Mouse (Mus musculus) CD4-positive, CD25-positive, alpha-beta regulatory T cell, adult 2 months (primary cell): ENCODE data around the gene Flywch2.

Experiments used
- DNase-seq: peaks from one replicate; pipeline ENCODE4 v3.0.0-alpha.2; 2012; ENCODE audit warnings: low read depth, low spot score

Gene Flywch2

GRCm38 (mm10) chr17:23785561-23786471, at the start of gene Flywch2:
Gene Flywch2, minus strand, starts transcription at chr17:23786081.
- DNase-seq, result peak; percentile 86

GRCm38 (mm10) chr17:23831201-23831600, 45.3 kb upstream of the Flywch2 start:
- no peak for DNase-seq

GRCm38 (mm10) chr17:23829064-23829619, 43.3 kb upstream of the Flywch2 start, which contains the start of gene Elob:
Gene Elob, minus strand, starts transcription at chr17:23829136.
- peak; percentile 95 for DNase-seq

GRCm38 (mm10) chr17:23828271-23829001, 42.6 kb upstream of the Flywch2 start:
- DNase-seq, result peak; percentile 78

GRCm38 (mm10) chr17:23825591-23825990, 39.7 kb upstream of the Flywch2 start:
- DNase-seq, result no peak

GRCm38 (mm10) chr17:23823614-23824013, 37.7 kb upstream of the Flywch2 start:
- no peak for DNase-seq

- DNase-seq, result no peak
Observed at GRCm38 (mm10) chr17:23823018-23823417, 37.1 kb upstream of the Flywch2 start.

DNA sequence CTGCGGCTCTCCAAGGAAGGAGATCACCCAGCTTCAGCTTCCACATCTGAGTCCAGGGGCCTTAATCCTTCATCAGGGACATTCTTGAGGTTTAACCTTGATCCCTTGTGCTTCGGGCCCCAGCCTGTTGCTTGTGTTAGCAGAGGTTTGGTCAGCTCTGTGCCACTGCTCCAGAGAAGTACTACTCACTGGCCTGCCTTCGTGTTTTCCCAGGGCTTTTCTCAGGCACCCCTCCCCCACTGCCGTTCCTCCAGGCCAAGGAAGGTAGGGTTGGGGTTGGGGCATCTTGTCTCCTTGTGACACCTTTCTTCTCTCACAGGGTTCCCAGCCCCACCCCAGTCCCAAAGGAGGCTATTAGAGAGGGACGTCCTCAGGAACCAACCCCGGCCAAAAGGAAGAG, 36.2 kb upstream of the Flywch2 start:
- no peak for DNase-seq

DNA sequence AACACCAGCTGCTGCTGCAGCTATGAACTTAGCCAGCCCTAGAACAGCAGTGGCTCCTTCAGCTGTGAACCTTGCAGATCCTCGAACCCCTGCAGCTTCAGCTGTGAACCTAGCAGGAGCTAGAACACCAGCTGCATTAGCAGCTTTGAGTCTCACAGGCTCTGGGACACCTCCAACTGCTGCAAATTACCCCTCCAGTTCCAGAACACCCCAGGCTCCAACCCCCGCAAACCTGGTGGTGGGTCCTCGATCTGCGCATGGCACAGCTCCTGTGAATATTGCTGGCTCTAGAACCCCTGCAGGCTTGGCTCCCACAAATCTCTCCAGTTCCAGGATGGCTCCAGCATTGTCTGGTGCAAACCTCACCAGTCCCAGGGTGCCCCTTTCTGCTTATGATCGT, 34.9 kb upstream of the Flywch2 start:
- DNase-seq, result no peak

DNA sequence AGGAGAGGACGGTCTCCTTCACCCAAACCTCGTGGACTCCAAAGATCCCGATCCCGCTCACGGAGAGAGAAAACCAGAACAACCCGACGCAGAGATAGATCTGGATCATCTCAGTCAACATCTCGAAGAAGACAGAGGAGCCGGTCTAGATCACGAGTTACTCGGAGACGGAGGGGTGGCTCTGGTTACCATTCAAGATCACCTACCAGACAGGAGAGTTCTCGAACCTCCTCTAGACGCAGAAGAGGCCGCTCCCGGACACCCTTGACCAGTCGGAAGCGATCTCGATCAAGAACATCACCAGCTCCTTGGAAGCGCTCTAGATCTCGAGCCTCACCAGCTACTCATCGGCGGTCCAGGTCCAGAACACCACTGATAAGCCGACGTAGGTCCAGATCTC, 33.4 kb upstream of the Flywch2 start:
- no peak for DNase-seq

- no peak for DNase-seq
Observed at GRCm38 (mm10) chr17:23818579-23818978, 32.7 kb upstream of the Flywch2 start.

DNA sequence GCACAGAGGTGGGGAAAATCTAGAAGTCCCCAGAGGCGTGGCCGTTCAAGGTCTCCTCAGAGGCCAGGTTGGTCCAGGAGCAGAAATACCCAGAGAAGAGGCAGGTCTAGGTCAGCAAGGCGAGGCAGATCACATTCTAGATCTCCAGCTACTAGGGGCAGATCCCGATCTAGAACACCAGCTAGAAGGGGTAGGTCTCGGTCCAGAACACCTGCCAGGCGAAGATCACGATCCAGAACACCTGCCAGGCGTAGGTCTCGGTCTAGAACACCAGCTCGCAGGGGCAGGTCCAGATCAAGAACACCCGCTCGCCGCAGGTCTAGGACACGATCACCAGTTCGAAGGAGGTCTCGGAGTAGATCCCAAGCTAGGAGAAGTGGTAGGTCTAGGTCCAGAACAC, 29.8 kb upstream of the Flywch2 start:
- no peak for DNase-seq

- no peak for DNase-seq
Observed at GRCm38 (mm10) chr17:23807918-23808317, 22.0 kb upstream of the Flywch2 start.

GRCm38 (mm10) chr17:23806867-23807266, 21.0 kb upstream of the Flywch2 start:
- DNase-seq, result peak; percentile 62

GRCm38 (mm10) chr17:23804426-23805085, 18.7 kb upstream of the Flywch2 start:
- DNase-seq, result peak; percentile 64

DNA sequence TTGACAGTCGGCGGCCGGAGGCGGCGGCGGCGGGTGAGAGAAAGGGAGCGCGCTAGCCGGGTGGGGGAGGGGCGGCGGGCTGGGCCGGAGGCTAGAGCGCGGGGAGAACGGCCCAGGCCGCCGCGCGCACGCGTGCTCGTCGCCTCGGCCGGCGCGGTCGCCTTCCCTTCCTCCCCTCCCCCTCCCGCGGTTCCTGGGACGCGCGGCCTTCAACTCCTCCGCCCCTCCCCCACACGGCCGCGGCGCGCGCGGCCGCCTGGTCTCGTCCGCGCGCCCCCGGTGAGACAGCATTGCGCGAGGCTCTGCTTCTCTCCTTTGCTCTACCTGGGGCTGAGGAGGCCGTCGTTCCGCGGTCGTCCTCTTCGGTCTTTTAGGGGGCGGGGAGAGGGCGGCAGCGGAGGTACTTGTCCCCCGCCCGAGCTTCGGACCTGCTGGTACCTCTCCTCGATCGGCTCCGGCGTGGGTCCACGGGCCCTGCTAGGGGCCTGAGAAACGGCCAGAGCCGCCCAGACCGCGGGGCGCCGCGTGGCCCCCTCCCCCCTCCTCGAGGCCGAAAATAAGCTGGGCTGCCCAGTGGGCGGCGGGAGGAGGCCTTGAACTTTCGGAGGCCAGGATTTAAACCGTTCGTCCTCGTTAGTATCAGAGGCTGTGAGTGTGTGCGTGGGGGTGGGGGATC, 17.6 kb upstream of the Flywch2 start:
- peak; percentile 88 for DNase-seq

GRCm38 (mm10) chr17:23802746-23803365, 17.0 kb upstream of the Flywch2 start:
- DNase-seq, result peak; percentile 100

- no peak for DNase-seq
Observed at GRCm38 (mm10) chr17:23801627-23802026, 15.7 kb upstream of the Flywch2 start.

- DNase-seq, result peak; percentile 61
Observed at GRCm38 (mm10) chr17:23797316-23797715, 11.4 kb upstream of the Flywch2 start.

DNA sequence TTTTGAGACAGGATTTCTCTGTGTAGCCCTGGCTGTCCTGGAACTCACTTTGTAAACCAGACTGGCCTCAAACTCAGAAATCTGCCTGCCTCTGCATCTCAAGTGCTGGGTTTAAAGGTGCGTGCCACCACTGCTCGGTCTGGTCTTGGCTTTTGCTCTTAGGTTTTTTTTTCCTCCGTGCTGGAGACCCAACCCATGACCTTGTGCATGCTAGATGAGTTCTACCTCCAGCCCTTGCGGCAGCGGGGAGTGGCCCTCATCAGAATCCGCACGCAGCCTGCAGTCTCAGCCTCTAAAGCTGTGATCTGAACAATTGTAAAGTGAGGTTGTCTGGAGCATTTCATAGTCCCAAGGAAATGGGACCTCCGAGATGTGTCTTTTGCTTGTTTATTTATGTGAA, 9.4 kb upstream of the Flywch2 start:
- no peak for DNase-seq

DNA sequence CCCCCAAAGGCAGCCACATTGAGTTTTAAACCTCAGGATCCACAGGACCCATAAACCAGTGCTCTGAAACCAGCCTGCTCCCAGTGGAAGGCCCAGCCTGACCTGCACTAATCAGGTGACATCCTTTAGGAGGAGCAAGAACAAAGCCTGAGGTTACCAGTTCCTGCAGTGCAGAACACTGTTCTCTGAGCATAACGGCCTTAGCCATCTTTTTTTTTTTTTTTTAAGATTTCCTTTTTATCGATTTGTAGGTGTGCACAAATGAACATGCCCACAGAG, 5.1 kb upstream of the Flywch2 start:
- DNase-seq, result peak; percentile 46
